ENCODE assay signal across 9 mouse cellular contexts in genomic region chr13:24318618-24319017, GRCm38 (mm10). TPM values are rescaled to one million over a fixed set of nuclear protein-coding genes. Genes with fewer than 3 reads are reported as not detected.
DNase-seq lines count a peak whose midpoint lies in the region; ATAC-seq and TF ChIP-seq lines count a peak whose summit lies in the region.
"Had no signal": no experiment of that assay in that cellular context is flagged by ENCODE, and none has a peak within 500 bp of the region (broad histone marks: within the 10 kb centered on the region; RNA-seq: fewer than 3 reads in every experiment).

No protein-coding gene starts in this region.

- H3K27ac ChIP-seq in kidney, embryonic 15.5 days, result no peak overlapping the region

- H3K27me3 ChIP-seq in kidney, embryonic 15.5 days, result no peaks in the 10 kb centered on the region

- peak; percentile 65; the same call in 1 of the 2 replicates for TF ChIP-seq CTCF in brain, embryonic 14.5 days (IDR thresholded peaks at IDR 0.05; ENCODE audit: borderline replicate concordance, extremely low read depth, insufficient read depth, insufficient read length)

- H3K4me1 ChIP-seq in kidney, embryonic 15.5 days, result no peaks in the 10 kb centered on the region

- 17% methylated on average over 4 of the region's 4 CpGs for WGBS in kidney, embryonic 15.5 days

- H3K4me3 ChIP-seq in kidney, embryonic 15.5 days (replicated peaks), result no peak overlapping the region
- H3K4me3 ChIP-seq: myocyte had no signal

- no peak overlapping the region for H3K4me2 ChIP-seq in kidney, embryonic 15.5 days

- no peaks in the 10 kb centered on the region for H3K9me3 ChIP-seq in kidney, embryonic 15.5 days (replicated peaks)

- TF ChIP-seq POLR2A in brain, embryonic 14.5 days (IDR thresholded peaks at IDR 0.05; ENCODE audit: borderline replicate concordance, extremely low read depth, insufficient read depth, insufficient read length, poor library complexity, severe bottlenecking), result no peak

- H3K36me3 ChIP-seq in kidney, embryonic 15.5 days, result no peaks in the 10 kb centered on the region

- ATAC-seq in kidney, embryonic 15.5 days (replicated peaks; ENCODE audit: low FRiP score), result no peak
- ATAC-seq in activated CD4-positive, CD25-positive, alpha-beta regulatory T cell, adult 4 months, result no peak

- peak; percentile 15 for DNase-seq in adrenal gland, postnatal 25 days
- DNase-seq in adrenal gland, adult 18-20 months (ENCODE audit: low spot score in 2 of 2), result no peak
- peak; percentile 32 to 70 for DNase-seq in kidney, postnatal 36 days
- DNase-seq in brain, embryonic 14.5 days (ENCODE audit: low read depth), result peak; percentile 79
- DNase-seq in layer of hippocampus, adult 9-10 months (ENCODE audit: low spot score), result peak; percentile 18
- DNase-seq in retina, adult 2 months (ENCODE audit: low read depth, low spot score), result peak; percentile 13

- H3K9ac ChIP-seq in kidney, embryonic 15.5 days, result no peak overlapping the region

RNA-seq across cellular contexts. Expression of gene Cmah, which starts 8.6 kb away (rescaled TPM):
- 2.7 TPM in 2 replicates for total RNA-seq in adrenal gland, postnatal 25 days (2021)
- 1 to 10 TPM; 1.5 to 4.6 TPM for total RNA-seq in adrenal gland, adult 18-20 months (2021)
- 0.86 and 1.1 TPM in 2 replicates for polyA plus RNA-seq in kidney, embryonic 15.5 days (2015; fragmentation: Nextera tagmentation; extraction: Ambion mirVana)
- 0.08 and 0.19 TPM in 2 replicates for polyA plus RNA-seq in brain, embryonic 14.5 days (2012; rRNA removed)
- 10 to 100 TPM; 44.0 to 44.5 TPM for polyA plus RNA-seq in activated CD4-positive, CD25-positive, alpha-beta regulatory T cell, adult 4 months (2017; shearing (Covaris generic))

RNA-seq across cellular contexts. Expression of gene Carmil1, which starts 38.0 kb away (rescaled TPM):
- total RNA-seq in adrenal gland, postnatal 25 days (2021), result 83.9 and 84.5 TPM in 2 replicates
- 10 to 100 TPM; 29.7 to 44.1 TPM for total RNA-seq in adrenal gland, adult 18-20 months (2021)
- polyA plus RNA-seq in kidney, embryonic 15.5 days (2015; fragmentation: Nextera tagmentation; extraction: Ambion mirVana), result 51.6 and 52.5 TPM in 2 replicates
- polyA plus RNA-seq in brain, embryonic 14.5 days (2012; rRNA removed), result 15.1 and 20.1 TPM in 2 replicates
- under 1 TPM; 0.41 to 0.90 TPM for polyA plus RNA-seq in activated CD4-positive, CD25-positive, alpha-beta regulatory T cell, adult 4 months (2017; shearing (Covaris generic))

Comparison
In these comparisons a context has a peak if more than half of its experiments do, and no peak if none do; other contexts are left out.
1. DNase-seq: peak in adrenal gland, postnatal 25 days (single experiment), kidney, postnatal 36 days (2 of 2), brain, embryonic 14.5 days (single experiment), layer of hippocampus, adult 9-10 months (single experiment) and retina, adult 2 months (single experiment); none in adrenal gland, adult 18-20 months (0 of 2).
2. RNA of gene Cmah, which starts 8.6 kb away (polyA plus RNA-seq): 44.0 to 44.5 TPM in activated CD4-positive, CD25-positive, alpha-beta regulatory T cell, adult 4 months; 0.86 to 1.1 TPM in kidney, embryonic 15.5 days and 0.08 to 0.19 TPM in brain, embryonic 14.5 days; every median in the first group is over 10 times any median in the second.